Mouse (Mus musculus): ENCODE results near the gene Cxcr5. TPM values are rescaled to one million over a fixed set of nuclear protein-coding genes. Genes with fewer than 3 reads are reported as not detected.
A peak's percentile ranks its signal among the peaks of the same experiment; 100 is the strongest.

The Cxcr5 gene
- polyA plus RNA-seq, 1 experiment = not detected

GRCm38 (mm10) chr9:44494863-44495809 lies 66.5 kb downstream of the Cxcr5 start:
- H3K79me2 ChIP-seq (ENCODE audit: control insufficient read depth, insufficient read depth) = peaks cover 84% of the 10 kb centered on the region
- peaks cover 3% of the 10 kb centered on the region for H3K36me3 ChIP-seq (ENCODE audit: control insufficient read depth, insufficient read depth)
- TF ChIP-seq USF1 (IDR thresholded peaks at IDR 0.05; ENCODE audit: low read depth) (no peak), CTCF (IDR thresholded peaks at IDR 0.05; ENCODE audit: control insufficient read depth, insufficient read depth, insufficient read length) (no peak), MYOD1 (IDR thresholded peaks at IDR 0.05; ENCODE audit: control insufficient read depth, insufficient read length, low read depth) (no peak), CEBPB (IDR thresholded peaks at IDR 0.05; ENCODE audit: low read depth) (no peak), MAX (IDR thresholded peaks at IDR 0.05) (no peak), FOSL1 (IDR thresholded peaks at IDR 0.05; ENCODE audit: insufficient read depth, low read length, poor library complexity, severe bottlenecking) (no peak), MYOG (IDR thresholded peaks at IDR 0.05; ENCODE audit: control insufficient read depth, extremely low read depth, insufficient read length) (no peak)
- H3K4me3 ChIP-seq (ENCODE audit: insufficient read depth, poor library complexity, severe bottlenecking) = no peak overlapping the region
- H3K79me3 ChIP-seq (ENCODE audit: low read depth) = peaks cover 52% of the 10 kb centered on the region
- H3ac ChIP-seq (ENCODE audit: control insufficient read depth, insufficient read length, low read depth) = peak overlapping the region; percentile 9
- no peaks in the 10 kb centered on the region for H3K27me3 ChIP-seq (ENCODE audit: control insufficient read depth, insufficient read depth, insufficient read length)

- H3K4me3 ChIP-seq (ENCODE audit: insufficient read depth, poor library complexity, severe bottlenecking) = no peak overlapping the region
- no peak for TF ChIP-seq CEBPB (IDR thresholded peaks at IDR 0.05; ENCODE audit: low read depth)
- TF ChIP-seq MYOG (IDR thresholded peaks at IDR 0.05; ENCODE audit: control insufficient read depth, extremely low read depth, insufficient read length) = no peak
- TF ChIP-seq MYOD1 (IDR thresholded peaks at IDR 0.05; ENCODE audit: control insufficient read depth, insufficient read length, low read depth) = no peak
- no peak for TF ChIP-seq USF1 (IDR thresholded peaks at IDR 0.05; ENCODE audit: low read depth)
- TF ChIP-seq FOSL1 (IDR thresholded peaks at IDR 0.05; ENCODE audit: insufficient read depth, low read length, poor library complexity, severe bottlenecking) = no peak
- TF ChIP-seq CTCF (IDR thresholded peaks at IDR 0.05; ENCODE audit: control insufficient read depth, insufficient read depth, insufficient read length) = no peak
- no peak for TF ChIP-seq MAX (IDR thresholded peaks at IDR 0.05)
- peaks cover 90% of the 10 kb centered on the region for H3K79me2 ChIP-seq (ENCODE audit: control insufficient read depth, insufficient read depth)
- H3K79me3 ChIP-seq (ENCODE audit: low read depth) = peaks cover 54% of the 10 kb centered on the region
- H3K27me3 ChIP-seq (ENCODE audit: control insufficient read depth, insufficient read depth, insufficient read length) = no peaks in the 10 kb centered on the region
- peak overlapping the region; percentile 41 for H3ac ChIP-seq (ENCODE audit: control insufficient read depth, insufficient read length, low read depth)
- peaks cover 3% of the 10 kb centered on the region for H3K36me3 ChIP-seq (ENCODE audit: control insufficient read depth, insufficient read depth)
Measured at GRCm38 (mm10) chr9:44494261-44494862, 67.3 kb downstream of the Cxcr5 start.

GRCm38 (mm10) chr9:44492631-44493461 lies 68.8 kb downstream of the Cxcr5 start:
- Histone ChIP-seq H3K79me2 (ENCODE audit: control insufficient read depth, insufficient read depth) (peaks cover 99% of the 10 kb centered on the region), H3K4me3 (ENCODE audit: insufficient read depth, poor library complexity, severe bottlenecking) (no peak overlapping the region), H3K36me3 (ENCODE audit: control insufficient read depth, insufficient read depth) (peaks cover 3% of the 10 kb centered on the region), H3K79me3 (ENCODE audit: low read depth) (peaks cover 63% of the 10 kb centered on the region), H3ac (ENCODE audit: control insufficient read depth, insufficient read length, low read depth) (no peak overlapping the region), H3K27me3 (ENCODE audit: control insufficient read depth, insufficient read depth, insufficient read length) (no peaks in the 10 kb centered on the region)
- TF ChIP-seq CTCF (IDR thresholded peaks at IDR 0.05; ENCODE audit: control insufficient read depth, insufficient read depth, insufficient read length) (no peak), MAX (IDR thresholded peaks at IDR 0.05) (no peak), MYOG (IDR thresholded peaks at IDR 0.05; ENCODE audit: control insufficient read depth, extremely low read depth, insufficient read length) (no peak), MYOD1 (IDR thresholded peaks at IDR 0.05; ENCODE audit: control insufficient read depth, insufficient read length, low read depth) (no peak), USF1 (IDR thresholded peaks at IDR 0.05; ENCODE audit: low read depth) (no peak), CEBPB (IDR thresholded peaks at IDR 0.05; ENCODE audit: low read depth) (no peak), FOSL1 (IDR thresholded peaks at IDR 0.05; ENCODE audit: insufficient read depth, low read length, poor library complexity, severe bottlenecking) (no peak)

GRCm38 (mm10) chr9:44491351-44491750 lies 70.3 kb downstream of the Cxcr5 start:
- peaks cover 99% of the 10 kb centered on the region for H3K79me2 ChIP-seq (ENCODE audit: control insufficient read depth, insufficient read depth)
- TF ChIP-seq CEBPB (IDR thresholded peaks at IDR 0.05; ENCODE audit: low read depth) = no peak
- no peak for TF ChIP-seq USF1 (IDR thresholded peaks at IDR 0.05; ENCODE audit: low read depth)
- TF ChIP-seq MAX (IDR thresholded peaks at IDR 0.05) = no peak
- TF ChIP-seq CTCF (IDR thresholded peaks at IDR 0.05; ENCODE audit: control insufficient read depth, insufficient read depth, insufficient read length) = no peak
- no peak for TF ChIP-seq MYOD1 (IDR thresholded peaks at IDR 0.05; ENCODE audit: control insufficient read depth, insufficient read length, low read depth)
- TF ChIP-seq MYOG (IDR thresholded peaks at IDR 0.05; ENCODE audit: control insufficient read depth, extremely low read depth, insufficient read length) = no peak
- no peak for TF ChIP-seq FOSL1 (IDR thresholded peaks at IDR 0.05; ENCODE audit: insufficient read depth, low read length, poor library complexity, severe bottlenecking)
- no peak overlapping the region for H3ac ChIP-seq (ENCODE audit: control insufficient read depth, insufficient read length, low read depth)
- no peaks in the 10 kb centered on the region for H3K27me3 ChIP-seq (ENCODE audit: control insufficient read depth, insufficient read depth, insufficient read length)
- no peak overlapping the region for H3K4me3 ChIP-seq (ENCODE audit: insufficient read depth, poor library complexity, severe bottlenecking)
- H3K36me3 ChIP-seq (ENCODE audit: control insufficient read depth, insufficient read depth) = peaks cover 3% of the 10 kb centered on the region
- peaks cover 76% of the 10 kb centered on the region for H3K79me3 ChIP-seq (ENCODE audit: low read depth)

Measured in C2C12 (cell line).